Mouse (Mus musculus): ENCODE results near the gene Arhgap25. TPM values are rescaled to one million over a fixed set of nuclear protein-coding genes. Genes with fewer than 3 reads are reported as not detected.
"Not testable (repeated sequence)": the region's sequence is repeated elsewhere in the genome, so short reads cannot be mapped to it uniquely, and the experiment has no call there.

Gene Arhgap25
- polyA plus RNA-seq, 1 experiment from 2014 or later: 2.8 TPM

DNA sequence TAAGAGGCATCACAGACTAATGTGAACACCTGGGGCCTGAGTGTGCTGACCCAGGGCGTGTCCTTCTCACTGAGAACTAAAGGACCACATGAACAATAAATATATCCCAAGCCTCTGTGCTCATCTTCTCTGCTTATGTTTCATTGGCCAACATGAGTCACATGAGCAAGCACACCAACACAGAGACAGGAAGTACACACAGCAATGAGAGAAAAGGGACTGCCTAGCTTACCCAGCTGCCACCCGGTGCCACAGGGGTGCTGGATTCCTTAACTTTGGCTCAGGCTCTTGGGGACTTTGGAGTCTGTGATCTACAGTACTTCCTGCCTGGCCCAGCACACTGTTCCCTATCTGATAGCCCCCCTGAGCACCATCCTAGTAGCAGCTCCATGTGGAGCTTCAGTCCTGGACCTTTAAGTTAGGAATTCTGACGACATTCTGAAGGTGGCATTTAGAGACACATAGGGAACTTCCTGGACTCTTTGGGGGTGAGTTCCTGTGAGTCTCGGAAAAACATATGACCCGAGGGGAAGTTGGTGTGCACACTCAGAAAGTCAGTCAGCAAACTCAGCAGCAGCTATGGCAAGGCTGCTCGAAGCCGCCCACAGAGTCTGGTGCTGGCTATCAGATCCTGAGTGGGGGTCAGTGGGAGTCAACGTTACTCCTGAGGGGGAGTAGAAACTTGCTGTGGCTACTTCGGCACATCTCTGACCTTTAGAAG is 2.0 kb upstream of the Arhgap25 start:
- peaks cover 34% of the 10 kb centered on the region for H3K4me1 ChIP-seq (replicated peaks)
- ATAC-seq (ENCODE audit: low read depth) (no peak), DNase-seq (no peak)
- H3K9me3 ChIP-seq (replicated peaks): no peaks in the 10 kb centered on the region
- WGBS (ENCODE audit: insufficient replicate concordance): 39% methylated on average over 9 of the region's 9 CpGs
- peaks cover 50% of the 10 kb centered on the region for H3K27me3 ChIP-seq
- no peaks in the 10 kb centered on the region for H3K36me3 ChIP-seq
- no peak overlapping the region for H3K27ac ChIP-seq
- H3K9ac ChIP-seq: no peak overlapping the region
- H3K4me3 ChIP-seq (replicated peaks): no peak overlapping the region
- H3K4me2 ChIP-seq: peak overlapping the region; percentile 9; the same call in 1 of the 2 replicates

- H3K4me3 ChIP-seq (replicated peaks): no peak overlapping the region
- no peak overlapping the region for H3K9ac ChIP-seq
- no peak for ATAC-seq (ENCODE audit: low read depth)
- 59% methylated on average over 2 of the region's 2 CpGs for WGBS (ENCODE audit: insufficient replicate concordance)
- H3K27me3 ChIP-seq: peaks cover 16% of the 10 kb centered on the region
- H3K4me2 ChIP-seq: peak overlapping the region; percentile 4; the same call in 1 of the 2 replicates
- no peak overlapping the region for H3K27ac ChIP-seq
- no peaks in the 10 kb centered on the region for H3K9me3 ChIP-seq (replicated peaks)
- DNase-seq: no peak
- peaks cover 67% of the 10 kb centered on the region for H3K4me1 ChIP-seq (replicated peaks)
- H3K36me3 ChIP-seq: no peaks in the 10 kb centered on the region
Observed at GRCm38 (mm10) chr6:87531456-87532015, 1.5 kb downstream of the Arhgap25 start.

DNA sequence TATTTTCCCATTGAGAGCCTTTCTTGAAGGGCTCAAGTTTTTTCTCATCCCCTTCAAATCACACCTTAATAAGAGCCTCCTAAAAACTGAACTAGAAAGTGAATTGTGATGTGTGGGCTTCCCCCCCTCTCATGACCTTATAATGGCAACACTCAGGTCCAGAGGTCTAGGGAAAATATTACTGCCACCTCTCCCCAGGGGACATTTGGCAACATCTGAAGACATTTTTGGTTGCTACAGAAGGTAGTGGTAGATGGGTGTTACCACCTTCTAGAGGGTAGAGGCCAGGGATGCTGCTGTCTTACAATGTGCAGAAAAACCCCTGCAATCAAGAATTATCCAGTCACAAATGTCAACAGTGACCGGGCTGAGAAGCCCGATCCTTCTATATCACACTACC is 2.7 kb downstream of the Arhgap25 start:
- Histone ChIP-seq H3K4me1 (replicated peaks) (peaks cover 67% of the 10 kb centered on the region), H3K27ac (no peak overlapping the region), H3K9me3 (replicated peaks) (no peaks in the 10 kb centered on the region), H3K27me3 (peaks cover 7% of the 10 kb centered on the region; the same call in 1 of the 2 replicates), H3K36me3 (no peaks in the 10 kb centered on the region), H3K9ac (no peak overlapping the region), H3K4me3 (replicated peaks) (no peak overlapping the region), H3K4me2 (no peak overlapping the region)
- WGBS (ENCODE audit: insufficient replicate concordance): 60% methylated on average over 2 of the region's 2 CpGs
- ATAC-seq (ENCODE audit: low read depth): no peak
- DNase-seq: no peak

GRCm38 (mm10) chr6:87527846-87528557 is 5.1 kb downstream of the Arhgap25 start:
- 37% methylated on average over 6 of the region's 6 CpGs for WGBS (ENCODE audit: insufficient replicate concordance)
- peak; percentile 92 for ATAC-seq (ENCODE audit: low read depth)
- H3K4me1 ChIP-seq (replicated peaks): peaks cover 70% of the 10 kb centered on the region

DNA sequence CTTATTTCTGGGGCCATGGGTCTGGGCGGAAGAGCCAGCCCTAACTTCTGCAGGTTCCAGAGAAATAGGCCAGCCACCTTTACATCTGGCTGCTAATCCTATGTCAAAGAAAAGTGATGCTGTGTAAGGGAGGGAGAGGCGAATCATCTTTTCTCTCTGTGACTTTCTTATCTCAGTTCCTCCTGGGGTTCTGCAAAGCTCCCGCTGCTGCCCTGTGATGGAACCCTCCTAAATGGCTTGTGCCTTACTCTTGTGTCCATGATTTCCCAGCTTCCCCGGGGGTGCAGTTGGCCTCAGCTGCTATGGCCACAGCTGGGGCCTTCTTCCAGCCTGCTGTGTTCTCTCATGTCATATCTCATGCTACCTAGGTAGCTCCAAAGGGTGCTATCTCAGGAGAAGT is 5.7 kb downstream of the Arhgap25 start:
- H3K9ac ChIP-seq: peak overlapping the region; percentile 56
- no peaks in the 10 kb centered on the region for H3K36me3 ChIP-seq
- peak overlapping the region; percentile 62 for H3K4me2 ChIP-seq
- peaks cover 69% of the 10 kb centered on the region for H3K4me1 ChIP-seq (replicated peaks)
- H3K4me3 ChIP-seq (replicated peaks): peak overlapping the region; percentile 25
- peak; percentile 68 for ATAC-seq (ENCODE audit: low read depth)
- 37% methylated on average over 4 of the region's 4 CpGs for WGBS (ENCODE audit: insufficient replicate concordance)
- H3K27ac ChIP-seq: peak overlapping the region; percentile 91
- DNase-seq: peak; percentile 52
- H3K9me3 ChIP-seq (replicated peaks): no peaks in the 10 kb centered on the region
- H3K27me3 ChIP-seq: no peaks in the 10 kb centered on the region

More at GRCm38 (mm10) chr6:87527846-87528557, 5.1 kb downstream of the Arhgap25 start:
- Histone ChIP-seq H3K9me3 (replicated peaks) (no peaks in the 10 kb centered on the region), H3K4me2 (peak overlapping the region; percentile 62), H3K9ac (peak overlapping the region; percentile 56), H3K27ac (peak overlapping the region; percentile 91), H3K4me3 (replicated peaks) (peak overlapping the region; percentile 25), H3K27me3 (0 out of 2 replicates have a peak, but pooled peaks cover 2% of the 10 kb centered on the region), H3K36me3 (no peaks in the 10 kb centered on the region)
- peak; percentile 69 for DNase-seq

DNA sequence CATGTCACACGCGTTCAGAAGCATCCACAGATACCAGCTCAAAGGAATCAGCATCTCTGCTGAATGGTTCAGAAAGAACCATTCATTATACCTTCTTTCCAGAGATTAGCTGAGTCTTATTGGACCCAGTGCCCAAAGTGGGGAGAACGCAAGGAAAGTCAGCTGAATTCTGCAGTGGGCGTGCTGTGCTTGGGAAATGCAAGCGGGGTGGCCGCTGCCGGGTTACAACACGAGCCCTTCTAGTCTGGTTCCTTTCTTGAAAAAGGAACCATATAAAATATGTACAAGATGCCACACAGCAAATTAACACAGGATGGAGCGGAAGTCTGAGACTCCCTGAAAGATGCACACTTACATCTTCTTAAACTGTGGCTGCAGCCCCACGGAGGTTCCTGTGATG is 7.9 kb downstream of the Arhgap25 start:
- 82% methylated on average over 10 of the region's 10 CpGs for WGBS (ENCODE audit: insufficient replicate concordance)
- Histone ChIP-seq H3K27ac (no peak overlapping the region), H3K9ac (no peak overlapping the region), H3K4me2 (no peak overlapping the region), H3K36me3 (no peaks in the 10 kb centered on the region), H3K4me3 (replicated peaks) (no peak overlapping the region), H3K4me1 (replicated peaks) (peaks cover 70% of the 10 kb centered on the region), H3K9me3 (replicated peaks) (no peaks in the 10 kb centered on the region), H3K27me3 (no peaks in the 10 kb centered on the region)
- DNase-seq (no peak), ATAC-seq (ENCODE audit: low read depth) (no peak)

DNA sequence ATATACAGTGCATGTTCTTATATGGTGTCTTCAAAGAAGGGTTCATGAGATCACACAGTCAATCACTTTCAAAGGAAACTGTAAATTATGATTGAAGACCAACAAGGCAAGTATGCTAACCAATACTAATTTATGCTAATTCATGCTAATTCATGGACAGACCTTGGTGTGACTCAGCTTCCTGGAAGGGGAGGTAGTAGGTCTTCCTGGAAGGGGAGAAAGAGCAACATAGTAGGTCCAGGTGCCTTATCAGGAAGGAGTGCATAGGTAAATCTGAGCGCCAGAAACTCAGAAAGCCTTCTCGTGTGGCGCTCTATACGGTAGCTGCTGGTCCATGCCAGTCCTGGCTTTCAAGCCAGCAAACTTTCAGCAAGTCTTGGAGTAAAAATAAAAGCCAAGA is 8.8 kb downstream of the Arhgap25 start:
- DNase-seq (peak; percentile 40), ATAC-seq (ENCODE audit: low read depth) (0 out of 2 replicates have a peak, but pooled peaks have one; percentile 29)
- Histone ChIP-seq H3K27ac (peak overlapping the region; percentile 40), H3K36me3 (no peaks in the 10 kb centered on the region), H3K9me3 (replicated peaks) (no peaks in the 10 kb centered on the region), H3K4me3 (replicated peaks) (no peak overlapping the region), H3K4me2 (no peak overlapping the region), H3K27me3 (no peaks in the 10 kb centered on the region), H3K9ac (no peak overlapping the region), H3K4me1 (replicated peaks) (peaks cover 65% of the 10 kb centered on the region)
- 66% methylated on average over 4 of the region's 4 CpGs for WGBS (ENCODE audit: insufficient replicate concordance)

- Histone ChIP-seq H3K4me1 (replicated peaks) (peaks cover 60% of the 10 kb centered on the region), H3K4me2 (no peak overlapping the region), H3K27ac (0 out of 2 replicates have a peak overlapping the region, but pooled peaks have one; percentile 1), H3K36me3 (no peaks in the 10 kb centered on the region), H3K27me3 (no peaks in the 10 kb centered on the region), H3K4me3 (replicated peaks) (no peak overlapping the region), H3K9ac (no peak overlapping the region), H3K9me3 (replicated peaks) (no peaks in the 10 kb centered on the region)
- DNase-seq (no peak), ATAC-seq (ENCODE audit: low read depth) (no peak)
- WGBS (ENCODE audit: insufficient replicate concordance): 69% methylated on average over 7 of the region's 7 CpGs
Observed at GRCm38 (mm10) chr6:87523736-87524135, 9.3 kb downstream of the Arhgap25 start.

- DNase-seq (no peak), ATAC-seq (ENCODE audit: low read depth) (no peak)
- Histone ChIP-seq H3K4me2 (no peak overlapping the region), H3K36me3 (no peaks in the 10 kb centered on the region), H3K4me1 (replicated peaks) (peaks cover 53% of the 10 kb centered on the region), H3K27ac (no peak overlapping the region), H3K9ac (no peak overlapping the region), H3K27me3 (no peaks in the 10 kb centered on the region), H3K9me3 (replicated peaks) (no peaks in the 10 kb centered on the region), H3K4me3 (replicated peaks) (no peak overlapping the region)
- 58% methylated on average over 2 of the region's 2 CpGs for WGBS (ENCODE audit: insufficient replicate concordance)
Observed at GRCm38 (mm10) chr6:87523085-87523484, 10.0 kb downstream of the Arhgap25 start.

- ATAC-seq (ENCODE audit: low read depth) (no peak), DNase-seq (no peak)
- H3K9me3 ChIP-seq (replicated peaks): no peaks in the 10 kb centered on the region
- no peak overlapping the region for H3K4me2 ChIP-seq
- WGBS (ENCODE audit: insufficient replicate concordance): 14% methylated on average over 3 of the region's 3 CpGs
- H3K9ac ChIP-seq: no peak overlapping the region
- H3K36me3 ChIP-seq: no peaks in the 10 kb centered on the region
- no peak overlapping the region for H3K4me3 ChIP-seq (replicated peaks)
- H3K27me3 ChIP-seq: no peaks in the 10 kb centered on the region
- peaks cover 45% of the 10 kb centered on the region for H3K4me1 ChIP-seq (replicated peaks)
- H3K27ac ChIP-seq: no peak overlapping the region
Observed at GRCm38 (mm10) chr6:87522236-87522635, 10.8 kb downstream of the Arhgap25 start.

DNA sequence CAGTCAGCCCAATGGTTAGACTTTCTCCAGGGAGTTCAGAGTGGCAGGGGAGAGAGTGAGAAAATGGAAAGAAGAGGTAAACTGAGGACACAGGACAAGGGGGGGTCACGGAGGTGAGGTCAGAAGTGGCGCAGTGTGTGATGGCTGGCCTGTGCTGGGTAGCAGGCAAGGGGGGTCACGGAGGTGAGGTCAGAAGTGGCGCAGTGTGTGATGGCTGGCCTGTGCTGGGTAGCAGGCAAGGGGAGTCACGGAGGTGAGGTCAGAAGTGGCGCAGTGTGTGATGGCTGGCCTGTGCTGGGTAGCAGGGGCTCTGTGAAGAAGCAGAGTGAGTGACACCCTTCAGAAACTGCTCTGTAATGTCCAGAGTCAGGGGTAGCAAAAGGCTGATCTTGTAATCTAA is 11.4 kb downstream of the Arhgap25 start:
- not testable (repeated sequence) for H3K27me3 ChIP-seq; DNase-seq; ATAC-seq (ENCODE audit: low read depth); H3K9me3 ChIP-seq (replicated peaks); H3K4me3 ChIP-seq (replicated peaks); H3K36me3 ChIP-seq; H3K27ac ChIP-seq; H3K4me2 ChIP-seq; H3K9ac ChIP-seq
- H3K4me1 ChIP-seq (replicated peaks): peaks cover 40% of the 10 kb centered on the region
- WGBS (ENCODE audit: insufficient replicate concordance): 77% methylated on average over 6 of the region's 6 CpGs
